Mouse (Mus musculus) kidney, embryonic 14.5 days (tissue): Measurements from ENCODE around the gene Gin1. TPM values are rescaled to one million over a fixed set of nuclear protein-coding genes. Genes with fewer than 3 reads are reported as not detected.

ENCODE experiments used
- ATAC-seq: fragments of 200-750 bp; cut with Nextera tagmentation; 2 replicates; pipeline ENCODE4 v1.8.0; 2017; ENCODE audit warnings: moderate number of reproducible peaks, mild to moderate bottlenecking, moderate TSS enrichment, moderate library complexity; ENCODE audit not compliant: low FRiP score, low TSS enrichment
- H3K27ac ChIP-seq: fragments of 300-500 bp; sonication (generic); 2 replicates; pipeline ENCODE4 v1.5.1; 2014; ENCODE audit warnings: low read depth, mild to moderate bottlenecking, low read length, moderate library complexity, mixed read lengths
- H3K27me3 ChIP-seq: fragments of 300-500 bp; sonication (generic); 2 replicates; pipeline ENCODE4 v1.6.1; 2014; ENCODE audit warnings: mild to moderate bottlenecking, low read length; ENCODE audit not compliant: control insufficient read depth, insufficient read depth
- H3K36me3 ChIP-seq: fragments of 300-500 bp; sonication (generic); 2 replicates; pipeline ENCODE4 v1.6.1; 2014; ENCODE audit warnings: low read length, mixed read lengths; ENCODE audit not compliant: control insufficient read depth, insufficient read depth
- H3K4me1 ChIP-seq: fragments of 300-500 bp; sonication (generic); 2 replicates; pipeline ENCODE4 v1.6.1; 2014; ENCODE audit warnings: low read length, mixed read lengths; ENCODE audit not compliant: control insufficient read depth, insufficient read depth
- H3K4me2 ChIP-seq: fragments of 300-500 bp; sonication (generic); replicated peaks from 2 replicates; pipeline ENCODE4 v1.6.1; 2014; ENCODE audit warnings: low read depth, mild to moderate bottlenecking, low read length
- H3K4me3 ChIP-seq: fragments of 300-500 bp; sonication (generic); 2 replicates; pipeline ENCODE4 v1.5.1; 2014; ENCODE audit warnings: mild to moderate bottlenecking, low read length
- H3K9ac ChIP-seq: fragments of 300-500 bp; sonication (generic); 2 replicates; pipeline ENCODE4 v1.6.1; 2014; ENCODE audit warnings: low read depth, mild to moderate bottlenecking, low read length, moderate library complexity
- H3K9me3 ChIP-seq: fragments of 300-500 bp; sonication (generic); 2 replicates; pipeline ENCODE4 v1.6.1; 2016; ENCODE audit warnings: low read length; ENCODE audit not compliant: control insufficient read depth
- WGBS: fragments of 180-500 bp; shearing (Covaris S2); extraction: QIAGEN DNeasy Blood & Tissue Kit; methylation state at CpG from one replicate; pipeline ENCODE4 v1.1.7; 2014; 5-methylcytosine and 5-hydroxymethylcytosine counted together
- polyA plus RNA-seq: library from polyadenylated mRNA; unstranded; fragments of >200 nt; fragmentation: Nextera tagmentation; extraction: Ambion mirVana; gene quantifications from 2 replicates; pipeline ENCODE4 v1.2.1, GENCODE M21; 2014

Gin1 gene
- polyA plus RNA-seq, 1 experiment from 2014 or later = 20.3 TPM

GRCm38 (mm10) chr1:97833466-97834353 lies 63.7 kb downstream of the Gin1 start:
- no peak for ATAC-seq
- no peaks in the 10 kb centered on the region for H3K27me3 ChIP-seq
- WGBS = 76% methylated on average over 5 of the region's 5 CpGs
- H3K4me2 ChIP-seq = no peak overlapping the region
- H3K4me1 ChIP-seq = no peaks in the 10 kb centered on the region
- H3K9ac ChIP-seq = no peak overlapping the region
- no peak overlapping the region for H3K4me3 ChIP-seq
- H3K27ac ChIP-seq = no peak overlapping the region
- H3K9me3 ChIP-seq = 0 out of 2 replicates have a peak, but pooled peaks cover 2% of the 10 kb centered on the region
- no peaks in the 10 kb centered on the region; the same call in 1 of the 2 replicates for H3K36me3 ChIP-seq

- WGBS = 85% methylated on average over 5 of the region's 5 CpGs
- Histone ChIP-seq H3K27ac (no peak overlapping the region), H3K4me1 (no peaks in the 10 kb centered on the region), H3K27me3 (no peaks in the 10 kb centered on the region), H3K4me2 (no peak overlapping the region), H3K9ac (no peak overlapping the region), H3K36me3 (no peaks in the 10 kb centered on the region; the same call in 1 of the 2 replicates), H3K4me3 (no peak overlapping the region), H3K9me3 (0 out of 2 replicates have a peak, but pooled peaks cover 2% of the 10 kb centered on the region)
- ATAC-seq = no peak
Measured at GRCm38 (mm10) chr1:97834354-97834822, 64.4 kb downstream of the Gin1 start.

Other genes with a start within 250 kb of the Gin1 start
- gene D1Ertd622e, start 108.1 kb upstream of the Gin1 start, polyA plus RNA-seq = 15.4 and 22.5 TPM in 2 replicates
- 28.4 and 48.5 TPM in 2 replicates for gene Ppip5k2, start 239 bp downstream of the Gin1 start, polyA plus RNA-seq